Mouse (Mus musculus) mammary gland, adult 2 months (tissue): ENCODE measurements around the gene Iqce. TPM values are rescaled to one million over a fixed set of nuclear protein-coding genes. Genes with fewer than 3 reads are reported as not detected.

ENCODE experiments used
- polyA plus RNA-seq: library from polyadenylated mRNA; depleted of rRNA; stranded (reverse); fragments of >200 nt; gene quantifications from 2 replicates; pipeline ENCODE4 v1.2.3, GENCODE M21; 2012; ENCODE audit warnings: low replicate concordance; rRNA removed

The Iqce gene
- 18.6 and 19.3 TPM in 2 replicates for polyA plus RNA-seq

DNA sequence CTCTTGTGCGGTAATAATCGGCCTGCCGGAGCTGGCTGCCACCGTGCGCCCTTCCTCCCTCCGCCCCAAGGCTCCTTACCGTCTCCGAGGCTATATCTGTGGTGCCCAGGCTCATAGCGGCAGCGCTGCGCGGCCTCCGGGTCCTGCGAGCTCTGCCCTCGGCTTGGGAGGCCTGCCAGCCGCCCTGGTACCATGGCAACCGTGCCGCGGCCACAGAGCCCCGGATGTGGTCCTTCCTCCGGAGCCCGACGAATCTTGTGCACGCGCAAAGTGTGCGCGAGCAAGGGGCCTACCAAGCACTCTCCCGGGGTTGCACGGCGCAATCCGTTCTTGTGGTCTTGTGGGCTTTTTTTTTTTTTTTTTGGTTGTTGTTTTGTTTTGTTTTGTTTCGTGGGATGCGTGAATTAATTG is at the start of gene Iqce:
Iqce (minus strand) TSS at position 276 of the 411 bp plus-strand sequence.

DNA sequence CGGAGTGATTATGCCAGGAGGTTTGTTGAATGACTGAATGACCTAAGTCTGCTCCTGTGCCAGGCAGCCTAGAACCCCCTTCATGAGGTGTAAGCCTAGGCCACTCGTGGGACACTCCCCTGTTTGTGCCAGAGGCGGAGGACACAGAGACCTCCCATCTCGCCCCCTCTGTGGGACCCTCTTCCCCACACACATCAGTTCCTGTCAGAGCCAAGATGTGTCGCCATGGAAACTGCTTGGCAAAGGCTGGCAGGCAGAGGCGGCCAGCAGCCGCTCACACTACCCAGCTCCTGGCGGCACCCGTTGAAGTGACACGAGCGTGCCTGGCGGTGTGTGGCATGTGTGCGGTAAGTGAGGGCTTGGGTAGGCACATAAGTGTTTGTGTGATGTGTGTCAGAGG is 21.6 kb upstream of the Iqce start, which contains the start of gene Amz1:
Amz1 (plus strand) TSS at position 306 of the 400 bp plus-strand sequence.

DNA sequence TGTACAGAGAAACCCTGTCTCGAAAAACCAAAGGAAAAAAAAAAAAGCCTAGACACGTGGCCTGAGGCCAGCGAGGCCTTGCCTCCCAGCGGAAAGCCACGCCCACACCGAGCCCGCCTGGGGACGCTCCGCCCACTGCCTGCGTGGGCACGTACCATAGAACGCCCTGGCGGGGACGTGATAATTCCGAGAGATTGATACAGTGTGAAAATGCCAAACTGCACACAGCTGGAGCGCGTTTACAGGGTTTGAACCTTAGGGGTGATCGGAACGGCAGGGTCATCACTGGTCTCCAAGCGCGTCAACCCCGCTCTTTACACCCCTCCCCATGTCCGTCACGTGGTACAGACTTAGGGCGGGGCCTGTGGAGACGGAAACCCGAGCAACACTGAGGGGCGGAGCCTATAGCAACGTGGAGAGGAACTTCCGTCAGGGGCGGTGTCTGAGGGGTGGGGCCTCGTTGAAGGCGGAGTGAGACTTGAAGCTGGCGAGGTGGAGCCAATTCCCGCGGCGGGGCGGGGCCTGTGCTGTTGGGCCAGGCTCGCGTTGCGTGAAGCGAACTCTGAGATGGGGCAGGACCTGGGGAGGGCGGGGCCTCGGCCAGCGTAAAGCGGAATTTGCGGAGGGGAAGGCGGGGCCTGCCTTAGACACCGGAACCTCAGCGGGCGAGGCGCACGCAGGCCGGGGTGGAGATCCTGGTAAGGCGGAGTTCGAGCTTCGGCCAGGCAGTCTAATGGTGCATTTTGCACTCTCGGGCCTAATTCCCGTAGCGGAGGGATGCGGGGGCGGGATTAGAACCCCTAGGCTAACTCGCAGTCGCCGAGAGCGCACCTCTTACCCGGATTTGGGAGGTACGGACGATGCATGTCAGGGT is 2.4 kb upstream of the Iqce start, which contains the start of gene Brat1:
Brat1 (plus strand) TSS at position 634 of the 874 bp plus-strand sequence.

DNA sequence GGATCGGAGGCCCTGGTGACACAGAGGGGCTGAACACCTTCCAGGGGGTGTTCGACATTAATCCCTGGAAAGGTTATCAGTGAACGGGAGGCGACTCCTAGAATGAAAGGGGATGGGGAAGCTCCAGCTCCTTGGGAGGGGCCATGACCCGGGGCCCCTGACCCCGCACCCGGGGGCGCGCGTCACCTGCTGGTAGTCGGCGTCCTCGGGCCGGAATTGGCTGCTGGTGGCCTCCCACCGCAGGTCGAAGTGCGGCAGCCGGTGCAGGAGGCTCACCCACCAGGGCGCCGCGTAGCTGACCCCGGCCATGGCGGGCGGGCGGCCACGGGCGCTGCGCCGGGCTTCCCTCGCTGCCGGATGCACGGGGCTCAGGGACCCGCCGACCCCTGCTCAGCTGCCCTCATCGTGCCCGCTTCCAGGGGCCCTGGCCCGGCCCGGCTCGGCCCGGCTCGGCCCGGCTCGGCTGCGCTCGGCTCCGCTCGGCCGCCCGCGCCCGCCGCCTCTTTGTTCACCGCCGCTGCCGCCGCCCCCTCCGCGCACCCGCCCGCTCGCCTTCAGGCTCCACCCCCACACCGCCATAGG is 53.6 kb downstream of the Iqce start, which contains the start of gene Ttyh3:
Ttyh3 (minus strand) TSS at position 513 of the 582 bp plus-strand sequence.

Other genes with a start within 250 kb of the Iqce start
- 48.9 and 67.5 TPM in 2 replicates for gene Chst12, start 196.8 kb downstream of the Iqce start, polyA plus RNA-seq
- gene Grifin, start 137.3 kb downstream of the Iqce start, polyA plus RNA-seq = not detected in 2 replicates
- gene Lfng, start 95.1 kb downstream of the Iqce start, polyA plus RNA-seq = 172 and 370 TPM in 2 replicates
- 48.4 and 132 TPM in 2 replicates for gene Ttyh3, start 53.3 kb downstream of the Iqce start, polyA plus RNA-seq
- 32.6 and 50.8 TPM in 2 replicates for gene Brat1, start 2.6 kb upstream of the Iqce start, polyA plus RNA-seq
- 4.2 and 7.4 TPM in 2 replicates for gene Amz1, start 21.7 kb upstream of the Iqce start, polyA plus RNA-seq
- 87.1 and 123 TPM in 2 replicates for gene Gna12, start 128.1 kb upstream of the Iqce start, polyA plus RNA-seq